Mouse (Mus musculus) testis, adult 2 months (tissue): ENCODE results near the gene Pms2.

ENCODE experiments used
- CTCF ChIP-seq: fragments of 200-500 bp; IDR thresholded peaks from 2 replicates; pipeline ENCODE4 v1.5.1; 2012; ENCODE audit warnings: low read depth, mild to moderate bottlenecking, inconsistent platforms, low read length, moderate library complexity; ENCODE audit not compliant: control insufficient read depth, insufficient read depth, insufficient replicate concordance
- POLR2A ChIP-seq: fragments of 200-500 bp; IDR thresholded peaks from 2 replicates; pipeline ENCODE4 v1.6.1; 2012; ENCODE audit warnings: low read depth, mild to moderate bottlenecking, inconsistent platforms, low read length, moderate library complexity; ENCODE audit not compliant: control insufficient read depth

DNA sequence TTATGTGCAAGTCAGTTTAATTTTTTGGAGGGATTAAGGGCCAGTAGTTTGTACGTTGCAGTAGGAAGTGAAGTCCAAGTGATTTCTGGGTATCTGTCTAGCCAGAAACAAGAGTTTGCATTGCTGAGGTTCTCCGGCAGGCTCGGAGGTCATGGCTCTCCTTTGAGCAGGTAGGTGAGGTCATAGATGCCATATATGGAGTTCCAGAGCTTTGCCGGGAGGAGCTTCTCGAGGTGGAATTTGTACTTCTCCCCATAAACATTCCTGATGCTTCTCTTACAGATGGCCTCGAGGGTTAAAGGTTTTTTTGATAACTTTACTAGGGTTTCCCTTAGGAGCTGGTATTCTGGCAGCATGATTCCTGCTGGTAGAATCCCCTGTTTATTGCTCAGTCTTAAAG, 19.0 kb upstream of the Pms2 start:
- TF ChIP-seq POLR2A (no peak), CTCF (no peak)
